Mouse (Mus musculus): ENCODE data around the gene Usp6nl. TPM values are rescaled to one million over a fixed set of nuclear protein-coding genes. Genes with fewer than 3 reads are reported as not detected.

Gene Usp6nl
- polyA plus RNA-seq, 1 experiment from 2014 or later = 13.6 TPM

- H3K4me1 ChIP-seq = peaks cover 15% of the 10 kb centered on the region
- no peaks in the 10 kb centered on the region for H3K36me3 ChIP-seq
- no peak overlapping the region for H3K27ac ChIP-seq
- WGBS = 83% methylated on average over 10 of the region's 10 CpGs
- no peak for ATAC-seq (ENCODE audit: low FRiP score, low read depth)
- no peak overlapping the region for H3K9ac ChIP-seq
- no peaks in the 10 kb centered on the region for H3K27me3 ChIP-seq (replicated peaks)
- no peaks in the 10 kb centered on the region; the same call in 1 of the 2 replicates for H3K9me3 ChIP-seq
- no peak overlapping the region for H3K4me3 ChIP-seq
- no peak overlapping the region for H3K4me2 ChIP-seq (replicated peaks)
These were observed 165.4 kb downstream of the Usp6nl start for GRCm38 (mm10) chr2:6487566-6488488.

- no peaks in the 10 kb centered on the region for H3K27me3 ChIP-seq (replicated peaks)
- no peak overlapping the region for H3K4me2 ChIP-seq (replicated peaks)
- H3K4me3 ChIP-seq = no peak overlapping the region
- H3K36me3 ChIP-seq = no peaks in the 10 kb centered on the region
- peaks cover 7% of the 10 kb centered on the region for H3K4me1 ChIP-seq
- H3K9ac ChIP-seq = no peak overlapping the region
- 90% methylated on average over 14 of the region's 14 CpGs for WGBS
- no peaks in the 10 kb centered on the region; the same call in 1 of the 2 replicates for H3K9me3 ChIP-seq
- H3K27ac ChIP-seq = no peak overlapping the region
- no peak for ATAC-seq (ENCODE audit: low FRiP score, low read depth)
These were observed 166.1 kb downstream of the Usp6nl start for GRCm38 (mm10) chr2:6488489-6489056.

- H3K27me3 ChIP-seq (replicated peaks) = no peaks in the 10 kb centered on the region
- H3K4me1 ChIP-seq = no peaks in the 10 kb centered on the region
- H3K4me2 ChIP-seq (replicated peaks) = no peak overlapping the region
- no peaks in the 10 kb centered on the region for H3K36me3 ChIP-seq
- 85% methylated on average over 6 of the region's 6 CpGs for WGBS
- no peak for ATAC-seq (ENCODE audit: low FRiP score, low read depth)
- no peak overlapping the region for H3K27ac ChIP-seq
- H3K9ac ChIP-seq = no peak overlapping the region
- no peaks in the 10 kb centered on the region; the same call in 1 of the 2 replicates for H3K9me3 ChIP-seq
- H3K4me3 ChIP-seq = no peak overlapping the region
These were observed 167.6 kb downstream of the Usp6nl start for GRCm38 (mm10) chr2:6490076-6490475.

GRCm38 (mm10) chr2:6490870-6491269, 168.4 kb downstream of the Usp6nl start:
- Histone ChIP-seq H3K9ac (no peak overlapping the region), H3K4me2 (replicated peaks) (no peak overlapping the region), H3K4me1 (no peaks in the 10 kb centered on the region), H3K9me3 (no peaks in the 10 kb centered on the region; the same call in 1 of the 2 replicates), H3K36me3 (no peaks in the 10 kb centered on the region), H3K4me3 (no peak overlapping the region), H3K27me3 (replicated peaks) (no peaks in the 10 kb centered on the region), H3K27ac (no peak overlapping the region)
- WGBS = 82% methylated on average over 4 of the region's 4 CpGs
- no peak for ATAC-seq (ENCODE audit: low FRiP score, low read depth)

- H3K27me3 ChIP-seq (replicated peaks) = no peaks in the 10 kb centered on the region
- H3K4me3 ChIP-seq = no peak overlapping the region
- no peak overlapping the region for H3K27ac ChIP-seq
- no peak for ATAC-seq (ENCODE audit: low FRiP score, low read depth)
- no peaks in the 10 kb centered on the region for H3K4me1 ChIP-seq
- no peak overlapping the region for H3K4me2 ChIP-seq (replicated peaks)
- WGBS = 83% methylated on average over 5 of the region's 5 CpGs
- H3K9me3 ChIP-seq = no peaks in the 10 kb centered on the region; the same call in 1 of the 2 replicates
- H3K9ac ChIP-seq = no peak overlapping the region
- no peaks in the 10 kb centered on the region for H3K36me3 ChIP-seq
These were observed 171.4 kb downstream of the Usp6nl start for GRCm38 (mm10) chr2:6493886-6494285.

Other genes starting within 250 kb of the Usp6nl start
- 3.8 and 4.5 TPM in 2 replicates for gene Proser2, start 192.5 kb upstream of the Usp6nl start, polyA plus RNA-seq (2016; fragmentation: Nextera tagmentation; extraction: Ambion mirVana)
- gene Echdc3, start 109.6 kb upstream of the Usp6nl start, polyA plus RNA-seq (2016; fragmentation: Nextera tagmentation; extraction: Ambion mirVana) = 1.5 and 1.9 TPM in 2 replicates

Measured in neural tube, embryonic 12.5 days (tissue).